Mouse (Mus musculus): ENCODE measurements at regions not wholly inside any gene's neighbourhood (a gene's known extent, or its start where the extent isn't known, plus 50 kb on each side); places are given as distances from the start of the nearest gene placed in this dataset.

DNA sequence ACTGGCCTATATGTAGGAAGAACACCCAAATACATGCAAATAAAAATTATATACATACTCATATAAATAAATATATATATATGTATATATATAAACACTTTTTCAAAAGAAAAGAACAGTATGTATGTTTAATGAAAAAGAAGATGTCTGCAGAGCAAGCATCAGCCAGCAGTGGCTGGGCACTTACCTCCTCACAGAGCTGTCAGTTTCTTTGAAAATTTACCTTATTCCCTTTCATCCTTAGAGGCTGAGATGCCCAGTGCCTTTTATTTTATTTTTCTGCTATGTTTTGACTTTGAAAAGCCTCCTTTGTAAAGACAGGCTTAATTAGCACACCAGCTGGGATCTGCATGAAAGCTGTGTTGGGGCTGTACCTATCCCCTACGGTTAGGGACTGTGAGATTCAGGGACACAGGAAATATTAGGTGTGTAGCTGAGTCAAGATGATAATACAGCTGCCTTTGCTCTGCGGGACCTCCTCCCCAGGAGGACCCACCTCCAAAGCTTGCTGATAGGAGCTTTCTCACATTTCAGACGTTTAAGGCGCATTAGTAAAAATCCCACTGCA is 751.0 kb upstream of the Tbl1xr1 start:
- no peaks in the 10 kb centered on the region for H3K9me3 ChIP-seq
- no peak overlapping the region for H3K4me2 ChIP-seq (replicated peaks)
- WGBS = 43% methylated on average over 4 of the region's 4 CpGs
- no peak overlapping the region for H3K27ac ChIP-seq
- H3K4me1 ChIP-seq (replicated peaks) = 0 out of 2 replicates have a peak, but pooled peaks cover 5% of the 10 kb centered on the region
- H3K9ac ChIP-seq (replicated peaks) = no peak overlapping the region
- no peaks in the 10 kb centered on the region for H3K27me3 ChIP-seq
- ATAC-seq = peak; percentile 71
- H3K36me3 ChIP-seq = no peaks in the 10 kb centered on the region
- H3K4me3 ChIP-seq (replicated peaks) = no peak overlapping the region

DNA sequence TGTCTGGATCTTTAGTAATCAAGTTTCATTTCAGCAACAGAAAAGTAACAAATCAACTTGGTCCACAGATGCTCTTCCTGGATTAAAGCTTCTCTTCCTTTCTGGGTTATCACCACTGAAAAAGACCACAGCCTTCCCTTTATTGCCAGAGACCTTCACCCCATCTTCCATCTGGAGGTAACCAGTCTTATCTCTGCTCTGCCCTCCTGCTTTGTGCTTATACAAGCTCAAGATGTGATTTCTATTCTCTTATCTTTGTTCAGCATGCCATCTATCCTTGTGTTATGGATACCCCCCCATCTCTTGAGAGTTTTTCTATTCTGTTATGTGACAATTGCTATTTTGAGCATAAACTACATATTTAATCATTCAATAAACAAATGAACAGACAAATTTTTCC is 734.5 kb upstream of the Tbl1xr1 start:
- ATAC-seq = no peak

GRCm38 (mm10) chr3:21343095-21343494 is 733.4 kb upstream of the Tbl1xr1 start:
- Histone ChIP-seq H3K9ac (replicated peaks) (no peak overlapping the region), H3K27me3 (no peaks in the 10 kb centered on the region), H3K4me2 (replicated peaks) (no peak overlapping the region), H3K36me3 (no peaks in the 10 kb centered on the region), H3K4me3 (replicated peaks) (no peak overlapping the region), H3K4me1 (replicated peaks) (no peaks in the 10 kb centered on the region), H3K9me3 (no peaks in the 10 kb centered on the region), H3K27ac (no peak overlapping the region)
- no peak for ATAC-seq
- 94% methylated on average over 1 of the region's 1 CpGs for WGBS

More for the DNA sequence above, 734.5 kb upstream of the Tbl1xr1 start:
- no peak overlapping the region for H3K9ac ChIP-seq (replicated peaks)
- no peaks in the 10 kb centered on the region for H3K9me3 ChIP-seq
- H3K27me3 ChIP-seq = no peaks in the 10 kb centered on the region
- H3K4me1 ChIP-seq (replicated peaks) = no peaks in the 10 kb centered on the region
- no peak overlapping the region for H3K4me3 ChIP-seq (replicated peaks)
- no peak overlapping the region for H3K4me2 ChIP-seq (replicated peaks)
- no peak overlapping the region for H3K27ac ChIP-seq
- H3K36me3 ChIP-seq = no peaks in the 10 kb centered on the region

- 86% methylated on average over 3 of the region's 3 CpGs for WGBS
- no peaks in the 10 kb centered on the region for H3K36me3 ChIP-seq
- no peak for ATAC-seq
These were observed 727.0 kb upstream of the Tbl1xr1 start for GRCm38 (mm10) chr3:21349421-21349820.

DNA sequence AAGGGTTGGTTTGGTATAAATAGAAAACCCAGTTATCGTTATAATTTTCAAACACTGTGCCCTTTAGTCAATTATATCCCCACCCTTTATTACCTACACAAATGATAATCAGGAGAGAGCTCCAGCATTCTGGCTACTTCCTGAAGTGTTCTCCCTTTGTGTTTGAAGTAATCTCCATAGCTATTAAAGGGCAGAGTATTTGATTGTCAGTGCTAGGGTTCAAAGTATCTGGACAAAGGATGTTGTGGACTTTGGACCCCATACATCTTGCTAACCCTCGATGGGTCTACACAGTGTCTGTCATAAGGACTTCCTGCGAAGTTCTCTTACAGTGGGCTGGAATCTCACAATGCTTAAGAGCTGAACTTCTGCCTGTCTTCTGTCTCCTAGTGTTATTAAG is 720.3 kb upstream of the Tbl1xr1 start:
- no peaks in the 10 kb centered on the region for H3K27me3 ChIP-seq
- peaks cover 12% of the 10 kb centered on the region for H3K4me1 ChIP-seq (replicated peaks)
- 73% methylated on average over 3 of the region's 3 CpGs for WGBS
- H3K36me3 ChIP-seq = no peaks in the 10 kb centered on the region
- peak; percentile 34 for ATAC-seq
- H3K9ac ChIP-seq (replicated peaks) = no peak overlapping the region
- no peaks in the 10 kb centered on the region for H3K9me3 ChIP-seq
- peak overlapping the region; percentile 39; the same call in 1 of the 2 replicates for H3K27ac ChIP-seq
- no peak overlapping the region for H3K4me3 ChIP-seq (replicated peaks)
- H3K4me2 ChIP-seq (replicated peaks) = no peak overlapping the region

More at GRCm38 (mm10) chr3:21349421-21349820, 727.0 kb upstream of the Tbl1xr1 start:
- no peaks in the 10 kb centered on the region for H3K4me1 ChIP-seq (replicated peaks)
- H3K4me2 ChIP-seq (replicated peaks) = no peak overlapping the region
- H3K27me3 ChIP-seq = no peaks in the 10 kb centered on the region
- no peaks in the 10 kb centered on the region for H3K9me3 ChIP-seq
- no peak overlapping the region for H3K4me3 ChIP-seq (replicated peaks)
- H3K27ac ChIP-seq = no peak overlapping the region
- no peak overlapping the region for H3K9ac ChIP-seq (replicated peaks)

DNA sequence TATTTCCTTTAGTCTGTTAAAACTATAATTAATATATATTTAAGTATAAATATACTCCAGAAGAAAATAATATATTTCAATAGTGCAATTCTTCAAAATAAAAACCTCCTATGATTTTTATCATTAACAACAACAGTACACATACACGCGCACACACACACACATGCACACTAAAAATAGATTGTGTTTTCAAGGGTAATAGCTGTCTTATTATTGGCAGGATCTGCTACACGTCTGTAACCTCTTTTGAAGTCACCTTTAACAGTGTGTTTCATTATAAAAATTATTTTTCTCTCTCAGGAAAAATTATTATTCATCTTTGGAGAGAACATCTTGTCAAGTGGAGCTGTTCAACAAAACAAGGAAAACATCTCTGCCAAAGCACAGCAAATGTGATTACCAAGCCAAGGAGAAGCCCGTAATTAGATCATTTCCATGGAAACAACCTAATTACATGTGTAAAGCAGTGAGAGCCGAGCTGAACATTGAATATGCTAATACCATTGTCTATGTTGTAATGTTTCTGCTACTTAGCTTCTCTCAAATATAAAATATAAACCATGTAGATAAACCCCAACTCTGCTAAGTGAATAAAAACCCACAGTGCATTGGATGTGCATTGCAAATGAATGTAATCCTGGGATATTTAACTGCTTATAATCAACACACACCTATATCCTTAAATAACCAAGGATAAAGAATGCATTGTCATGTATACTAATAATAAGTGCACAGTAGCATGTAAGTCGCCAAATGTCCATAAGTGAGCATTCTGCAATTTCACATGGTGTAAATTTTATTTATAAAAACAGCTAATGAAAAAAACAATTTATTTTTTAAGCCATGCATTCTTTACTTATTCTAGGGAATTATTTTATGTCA is 719.4 kb upstream of the Tbl1xr1 start:
- H3K27ac ChIP-seq = no peak overlapping the region; the same call in none of the 2 replicates
- no peaks in the 10 kb centered on the region for H3K27me3 ChIP-seq
- peaks cover 12% of the 10 kb centered on the region for H3K4me1 ChIP-seq (replicated peaks)
- H3K9ac ChIP-seq (replicated peaks) = no peak overlapping the region
- no peaks in the 10 kb centered on the region for H3K9me3 ChIP-seq
- H3K4me3 ChIP-seq (replicated peaks) = no peak overlapping the region
- 43% methylated on average over 6 of the region's 6 CpGs for WGBS
- ATAC-seq = peak; percentile 82
- H3K4me2 ChIP-seq (replicated peaks) = no peak overlapping the region
- H3K36me3 ChIP-seq = no peaks in the 10 kb centered on the region

GRCm38 (mm10) chr3:21358068-21358467 is 718.4 kb upstream of the Tbl1xr1 start:
- Histone ChIP-seq H3K4me2 (replicated peaks) (no peak overlapping the region), H3K27ac (no peak overlapping the region), H3K9ac (replicated peaks) (no peak overlapping the region), H3K4me1 (replicated peaks) (peaks cover 12% of the 10 kb centered on the region), H3K4me3 (replicated peaks) (no peak overlapping the region), H3K27me3 (no peaks in the 10 kb centered on the region), H3K36me3 (no peaks in the 10 kb centered on the region), H3K9me3 (no peaks in the 10 kb centered on the region)
- WGBS = 90% methylated on average over 6 of the region's 6 CpGs
- peak; percentile 55 for ATAC-seq

- Histone ChIP-seq H3K27ac (no peak overlapping the region), H3K4me3 (replicated peaks) (no peak overlapping the region), H3K9me3 (no peaks in the 10 kb centered on the region), H3K36me3 (no peaks in the 10 kb centered on the region), H3K9ac (replicated peaks) (no peak overlapping the region), H3K4me1 (replicated peaks) (peaks cover 12% of the 10 kb centered on the region), H3K4me2 (replicated peaks) (no peak overlapping the region), H3K27me3 (no peaks in the 10 kb centered on the region)
- ATAC-seq = no peak
- WGBS = 86% methylated on average over 3 of the region's 3 CpGs
These were observed 715.4 kb upstream of the Tbl1xr1 start for GRCm38 (mm10) chr3:21361069-21361468.

DNA sequence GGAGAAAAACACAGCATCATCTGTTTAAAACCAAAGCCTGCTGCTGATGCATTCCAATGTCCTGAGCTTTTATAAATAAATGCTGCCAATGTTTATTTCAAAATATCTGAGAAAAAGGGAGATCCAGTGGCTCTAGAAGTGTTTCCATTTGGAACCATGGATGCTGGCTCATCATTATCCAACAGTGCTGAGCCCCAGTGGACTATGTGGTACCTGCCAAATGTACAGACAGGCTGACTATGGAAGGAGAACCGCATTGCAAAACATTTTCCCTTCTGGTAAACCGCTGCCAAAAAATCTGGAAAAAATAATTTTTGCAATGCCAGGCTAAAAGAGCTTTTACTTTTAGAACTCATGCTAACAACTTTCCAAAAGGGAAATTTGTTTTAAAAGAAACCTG is 696.6 kb upstream of the Tbl1xr1 start:
- no peak for ATAC-seq
- Histone ChIP-seq H3K9me3 (no peaks in the 10 kb centered on the region), H3K27ac (no peak overlapping the region), H3K27me3 (no peaks in the 10 kb centered on the region), H3K36me3 (no peaks in the 10 kb centered on the region), H3K4me1 (replicated peaks) (no peaks in the 10 kb centered on the region), H3K4me2 (replicated peaks) (no peak overlapping the region), H3K4me3 (replicated peaks) (no peak overlapping the region), H3K9ac (replicated peaks) (no peak overlapping the region)
- 95% methylated on average over 2 of the region's 2 CpGs for WGBS

GRCm38 (mm10) chr3:21381072-21381471 is 695.4 kb upstream of the Tbl1xr1 start:
- WGBS = 70% methylated on average over 3 of the region's 3 CpGs
- Histone ChIP-seq H3K4me3 (replicated peaks) (no peak overlapping the region), H3K36me3 (no peaks in the 10 kb centered on the region), H3K27ac (no peak overlapping the region), H3K9me3 (no peaks in the 10 kb centered on the region), H3K4me1 (replicated peaks) (no peaks in the 10 kb centered on the region), H3K9ac (replicated peaks) (no peak overlapping the region), H3K4me2 (replicated peaks) (no peak overlapping the region), H3K27me3 (no peaks in the 10 kb centered on the region)
- no peak for ATAC-seq

DNA sequence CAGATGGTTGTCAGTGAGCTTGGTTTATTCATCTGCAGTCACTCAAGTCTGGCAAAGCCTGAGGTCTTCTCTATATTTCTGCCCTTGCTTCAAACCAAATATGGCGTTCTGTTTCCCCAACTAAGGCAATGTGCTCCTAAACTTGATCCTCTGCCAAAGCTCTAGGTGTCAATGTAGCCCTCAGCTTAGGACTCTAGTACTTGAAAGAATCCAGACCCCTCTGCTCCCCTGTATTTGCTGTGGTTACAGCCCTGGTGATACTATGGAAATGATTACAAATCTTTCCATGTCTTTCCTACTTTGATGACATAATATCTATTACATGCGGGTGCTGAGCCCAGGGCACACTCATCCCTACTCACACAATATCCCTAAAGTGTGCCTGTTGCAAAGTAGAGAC is 672.9 kb upstream of the Tbl1xr1 start:
- H3K4me2 ChIP-seq (replicated peaks) = no peak overlapping the region
- no peaks in the 10 kb centered on the region for H3K27me3 ChIP-seq
- no peak for ATAC-seq
- H3K4me1 ChIP-seq (replicated peaks) = no peaks in the 10 kb centered on the region
- no peak overlapping the region for H3K9ac ChIP-seq (replicated peaks)
- 88% methylated on average over 2 of the region's 2 CpGs for WGBS
- H3K36me3 ChIP-seq = no peaks in the 10 kb centered on the region
- H3K9me3 ChIP-seq = no peaks in the 10 kb centered on the region
- no peak overlapping the region for H3K4me3 ChIP-seq (replicated peaks)
- no peak overlapping the region for H3K27ac ChIP-seq

- Histone ChIP-seq H3K9me3 (no peaks in the 10 kb centered on the region), H3K4me1 (replicated peaks) (no peaks in the 10 kb centered on the region), H3K9ac (replicated peaks) (no peak overlapping the region), H3K36me3 (no peaks in the 10 kb centered on the region), H3K4me2 (replicated peaks) (no peak overlapping the region), H3K27ac (no peak overlapping the region), H3K4me3 (replicated peaks) (no peak overlapping the region), H3K27me3 (no peaks in the 10 kb centered on the region)
- no peak for ATAC-seq
- WGBS = 68% methylated on average over 3 of the region's 3 CpGs
These were observed 672.4 kb upstream of the Tbl1xr1 start for GRCm38 (mm10) chr3:21404058-21404457.
